In genomic region chr2:173584361-173584760, GRCm38 (mm10) we compare ENCODE assay signal across 14 mouse cellular contexts. TPM values are rescaled to one million over a fixed set of nuclear protein-coding genes. Genes with fewer than 3 reads are reported as not detected.
"Had no signal": no experiment of that assay in that cellular context is flagged by ENCODE, and none has a peak within 500 bp of the region (broad histone marks: within the 10 kb centered on the region; RNA-seq: fewer than 3 reads in every experiment).

No protein-coding gene starts in this region.

- H3K36me3 ChIP-seq: liver, embryonic 13.5 days; lung, embryonic 15.5 days; midbrain, embryonic 12.5 days; stomach, embryonic 15.5 days had no signal

- H3K9me3 ChIP-seq: limb, embryonic 15.5 days; liver, embryonic 13.5 days; lung, embryonic 15.5 days; midbrain, embryonic 12.5 days; stomach, embryonic 15.5 days had no signal

- H3K4me3 ChIP-seq: limb, embryonic 15.5 days; lung, embryonic 15.5 days; midbrain, embryonic 12.5 days; stomach, embryonic 15.5 days had no signal

- ATAC-seq: liver, postnatal 0 days; midbrain, embryonic 16.5 days had no signal

- H3K27ac ChIP-seq: limb, embryonic 15.5 days; liver, embryonic 13.5 days; lung, embryonic 15.5 days; midbrain, embryonic 12.5 days; stomach, embryonic 15.5 days had no signal

- H3K4me1 ChIP-seq: midbrain, embryonic 12.5 days had no signal

- H3K9ac ChIP-seq: limb, embryonic 15.5 days; liver, embryonic 13.5 days; liver, postnatal 0 days; lung, embryonic 15.5 days; midbrain, embryonic 12.5 days; stomach, embryonic 15.5 days had no signal

- H3K4me2 ChIP-seq: limb, embryonic 15.5 days; liver, embryonic 13.5 days; lung, embryonic 15.5 days; midbrain, embryonic 12.5 days; stomach, embryonic 15.5 days had no signal

- DNase-seq: kidney, adult 9 months; kidney, postnatal 10 days; left cerebral cortex, postnatal 4 days; liver, embryonic 13.5 days; liver, postnatal 0 days; right cerebral cortex, postnatal 14 days; thymus, postnatal 36 days had no signal

RNA-seq across cellular contexts. Expression of gene Ankrd60, which starts 6.2 kb away (rescaled TPM):
- polyA plus RNA-seq: limb, embryonic 15.5 days; liver, embryonic 13.5 days; liver, postnatal 0 days; lung, embryonic 15.5 days; midbrain, embryonic 12.5 days; midbrain, embryonic 16.5 days; neural tube, embryonic 14.5 days; spleen, adult 2 months; stomach, embryonic 15.5 days had no signal
